Mouse (Mus musculus): Measurements from ENCODE around the gene Gm33543.
A peak's percentile ranks its signal among the peaks of the same experiment; 100 is the strongest.

Gene Gm33543

DNA sequence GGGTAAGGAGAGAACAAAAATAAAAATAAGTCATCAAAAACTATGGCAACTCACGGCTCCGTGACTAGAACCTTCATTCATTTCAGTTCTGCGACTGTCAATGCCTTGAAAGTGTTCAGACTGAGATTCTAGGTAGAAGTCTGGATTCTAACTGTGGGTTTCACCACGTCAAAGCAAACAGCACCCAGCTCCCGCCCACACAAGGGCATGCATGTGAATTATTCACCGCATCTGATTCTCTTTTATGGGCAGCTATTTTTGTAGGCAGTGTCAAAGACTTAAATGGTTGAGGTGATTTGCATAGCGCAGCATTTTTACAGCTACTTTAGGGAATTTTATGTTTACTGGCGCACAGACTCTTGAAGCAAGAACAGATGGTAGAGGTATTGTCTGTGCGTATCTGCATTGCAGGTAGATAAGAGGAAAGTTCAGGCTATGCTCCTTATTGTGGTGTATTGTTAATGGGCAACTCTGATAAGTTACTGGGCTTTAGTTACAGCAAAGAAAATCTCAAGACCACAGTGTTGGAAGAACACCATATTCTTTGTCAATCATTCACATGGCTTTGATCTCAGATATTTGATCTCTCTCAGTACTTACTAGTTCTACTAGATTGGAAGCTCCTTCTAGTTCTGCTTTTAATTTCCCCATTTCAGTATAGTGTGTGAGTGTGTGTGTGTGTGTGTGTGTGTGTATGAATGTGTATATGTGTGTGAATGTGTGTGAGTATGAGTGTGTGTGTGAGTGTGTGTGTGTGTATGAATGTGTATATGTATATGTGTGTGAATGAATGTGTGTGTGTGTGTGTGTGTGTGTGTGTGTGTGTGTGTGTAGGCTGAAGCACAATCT lies at the start of gene Gm33543:
Gm33543 (minus strand) TSS at position 142 of the 849 bp plus-strand sequence.
- DNase-seq (ENCODE audit: low spot score), result no peak

- DNase-seq (ENCODE audit: low spot score), result no peak
These were observed 49.4 kb upstream of the Gm33543 start for GRCm38 (mm10) chr10:95892132-95892531.

DNA sequence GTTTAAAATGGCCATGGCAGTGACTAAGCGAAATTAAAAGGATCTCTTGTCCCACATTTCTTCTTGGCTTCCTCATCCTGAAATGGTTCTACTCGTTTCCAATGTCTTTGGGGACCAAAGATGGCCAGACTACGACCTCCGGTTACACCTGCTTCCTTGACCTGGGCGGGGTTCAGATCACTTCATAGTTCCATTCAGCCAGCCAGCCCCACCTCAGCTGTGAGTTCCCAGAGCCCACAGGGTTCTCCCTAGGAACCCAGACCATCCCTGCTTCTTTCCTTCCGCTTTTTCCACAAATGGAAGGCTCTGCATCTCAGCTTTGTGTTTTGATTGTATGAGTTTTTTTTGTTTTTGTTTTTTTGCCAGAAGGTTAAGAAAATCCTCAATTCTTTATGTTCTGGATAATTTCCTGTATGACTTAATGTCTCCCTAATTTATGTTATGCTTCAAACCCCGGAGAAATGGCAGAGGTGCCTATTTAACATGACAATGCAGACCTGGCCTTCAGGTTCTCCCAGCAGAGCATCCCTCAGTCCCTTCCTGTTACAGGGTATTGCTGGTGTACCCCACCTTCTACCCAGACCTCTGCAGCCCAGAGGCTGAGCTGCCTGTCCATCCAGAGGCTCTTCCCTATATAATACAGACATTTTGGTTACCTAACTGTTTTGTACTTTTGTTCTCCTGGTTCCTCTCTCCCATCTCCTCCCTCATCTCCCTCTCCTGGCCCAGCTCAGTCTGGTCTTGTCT lies 48.7 kb upstream of the Gm33543 start:
- DNase-seq (ENCODE audit: low spot score), result no peak

DNA sequence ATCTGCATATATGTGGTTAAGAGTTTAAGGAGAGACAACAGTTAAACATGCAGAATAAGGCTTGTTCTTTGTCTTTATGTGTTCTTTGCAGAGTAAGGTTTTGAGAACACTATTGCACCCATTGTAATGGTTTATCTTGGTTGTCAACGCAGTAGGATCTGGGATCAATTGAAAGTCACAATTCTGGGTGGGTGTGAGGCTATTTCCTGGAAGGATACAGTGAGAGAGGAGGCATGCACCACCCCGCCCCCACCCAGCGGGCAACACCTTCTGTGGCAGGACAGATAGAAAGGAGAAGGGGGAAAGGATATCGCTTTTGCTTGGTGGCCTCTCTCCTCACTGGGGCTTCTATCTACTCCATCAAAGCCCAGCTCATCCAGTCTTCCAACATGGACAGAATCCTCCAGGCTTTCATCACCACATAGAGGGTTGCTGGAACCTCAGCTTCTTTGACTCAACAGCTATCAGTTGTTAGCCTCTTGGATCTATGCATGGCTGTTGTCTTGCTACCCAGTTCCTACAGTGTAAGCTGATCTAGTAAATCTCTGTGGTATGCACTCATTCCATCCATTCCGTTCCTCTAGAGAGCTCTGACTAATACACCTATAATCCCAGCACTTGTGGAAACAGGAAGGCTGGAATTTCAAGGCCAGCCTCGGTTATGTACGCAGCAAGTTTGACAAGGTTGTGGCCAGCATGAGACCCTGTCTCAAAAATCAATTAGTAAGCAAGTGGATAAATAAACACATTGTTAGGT lies 41.2 kb upstream of the Gm33543 start:
- no peak for DNase-seq (ENCODE audit: low spot score)

DNA sequence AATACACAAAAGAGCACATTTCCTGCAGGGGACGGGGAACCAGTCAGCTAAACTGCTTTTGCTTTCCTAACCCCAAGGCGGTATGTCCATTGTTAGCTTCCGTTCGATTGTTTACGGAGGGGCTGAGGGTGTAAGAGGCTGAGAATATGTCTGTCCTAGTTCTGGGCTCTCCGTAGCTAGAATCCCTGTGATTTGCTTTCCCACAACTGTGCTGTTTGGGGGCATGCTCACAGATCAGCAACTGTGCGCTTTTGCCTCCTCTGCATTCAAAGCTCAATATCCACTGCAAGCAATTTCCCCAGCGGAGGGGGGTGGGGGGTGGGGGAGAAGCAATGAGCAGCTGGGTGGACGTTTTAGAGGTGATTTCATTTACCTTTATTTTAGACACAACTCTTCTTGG lies 39.3 kb upstream of the Gm33543 start:
- DNase-seq (ENCODE audit: low spot score), result no peak

DNA sequence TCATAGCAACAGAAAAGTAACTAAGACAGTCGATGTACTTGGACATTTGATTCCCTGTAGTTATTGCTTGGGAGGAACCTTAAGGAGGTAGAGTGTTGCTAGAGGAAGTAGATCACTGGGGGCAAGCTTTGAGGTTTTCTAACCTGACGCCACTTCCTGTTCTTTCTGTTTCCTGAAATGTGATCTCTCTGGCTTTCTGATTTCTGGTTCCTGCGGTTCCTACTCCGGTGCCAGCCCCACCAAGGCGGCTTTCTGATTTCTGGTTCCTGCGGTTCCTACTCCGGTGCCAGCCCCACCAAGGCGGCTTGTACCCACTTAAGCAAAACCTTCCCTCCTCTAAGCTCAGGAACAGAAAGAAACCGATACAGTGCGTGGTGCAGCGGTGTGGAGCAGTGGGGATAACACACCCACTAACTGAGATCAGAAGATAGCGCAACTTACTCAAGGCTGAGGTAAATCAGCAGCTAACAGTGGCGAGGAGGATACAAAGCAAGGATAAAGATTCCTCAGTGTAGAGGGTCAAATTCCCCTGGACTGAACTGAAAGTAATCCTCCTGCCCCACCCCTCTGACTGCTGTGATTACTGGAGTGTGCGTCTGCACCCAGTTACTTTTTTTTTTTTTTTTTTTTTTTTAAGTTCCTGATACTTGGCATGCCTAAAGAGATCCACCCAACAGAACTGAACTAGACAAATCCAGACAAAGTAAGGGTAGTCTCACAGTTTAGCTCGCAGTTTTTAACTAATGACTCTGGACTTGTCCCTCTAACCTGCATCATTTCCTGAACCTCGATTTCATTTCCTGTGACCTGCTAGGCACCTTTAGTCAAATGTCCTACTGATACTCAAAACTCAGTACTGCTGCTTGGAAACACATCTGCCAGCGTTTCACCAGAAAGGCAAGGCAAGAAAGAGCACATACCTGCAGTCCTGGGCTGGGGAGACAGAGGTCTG lies 37.5 kb upstream of the Gm33543 start:
- no peak for DNase-seq (ENCODE audit: low spot score)

- DNase-seq (ENCODE audit: low spot score), result no peak
These were observed 28.1 kb upstream of the Gm33543 start for GRCm38 (mm10) chr10:95870782-95871181.

DNA sequence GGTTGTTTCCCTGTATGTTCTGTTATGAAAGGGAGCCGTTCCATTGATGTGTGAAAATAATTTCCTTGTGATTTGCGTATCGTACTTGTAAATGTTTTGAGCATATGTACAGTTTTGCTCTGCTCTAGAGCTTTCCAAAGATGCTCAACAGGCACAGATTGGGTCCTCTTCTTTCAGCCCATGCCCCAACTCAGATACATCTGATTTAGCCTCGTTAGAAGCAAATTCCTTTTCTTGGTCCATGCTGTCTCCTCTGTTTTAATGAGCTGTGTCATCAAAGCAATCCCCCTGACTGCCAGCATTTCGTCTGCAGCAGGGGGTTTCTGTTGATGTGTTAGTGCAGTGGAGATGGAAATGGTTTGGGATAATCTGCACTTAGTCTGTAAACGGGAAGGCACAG lies 25.6 kb upstream of the Gm33543 start:
- no peak for DNase-seq (ENCODE audit: low spot score)

GRCm38 (mm10) chr10:95867596-95867995 lies 24.9 kb upstream of the Gm33543 start:
- no peak for DNase-seq (ENCODE audit: low spot score)

DNA sequence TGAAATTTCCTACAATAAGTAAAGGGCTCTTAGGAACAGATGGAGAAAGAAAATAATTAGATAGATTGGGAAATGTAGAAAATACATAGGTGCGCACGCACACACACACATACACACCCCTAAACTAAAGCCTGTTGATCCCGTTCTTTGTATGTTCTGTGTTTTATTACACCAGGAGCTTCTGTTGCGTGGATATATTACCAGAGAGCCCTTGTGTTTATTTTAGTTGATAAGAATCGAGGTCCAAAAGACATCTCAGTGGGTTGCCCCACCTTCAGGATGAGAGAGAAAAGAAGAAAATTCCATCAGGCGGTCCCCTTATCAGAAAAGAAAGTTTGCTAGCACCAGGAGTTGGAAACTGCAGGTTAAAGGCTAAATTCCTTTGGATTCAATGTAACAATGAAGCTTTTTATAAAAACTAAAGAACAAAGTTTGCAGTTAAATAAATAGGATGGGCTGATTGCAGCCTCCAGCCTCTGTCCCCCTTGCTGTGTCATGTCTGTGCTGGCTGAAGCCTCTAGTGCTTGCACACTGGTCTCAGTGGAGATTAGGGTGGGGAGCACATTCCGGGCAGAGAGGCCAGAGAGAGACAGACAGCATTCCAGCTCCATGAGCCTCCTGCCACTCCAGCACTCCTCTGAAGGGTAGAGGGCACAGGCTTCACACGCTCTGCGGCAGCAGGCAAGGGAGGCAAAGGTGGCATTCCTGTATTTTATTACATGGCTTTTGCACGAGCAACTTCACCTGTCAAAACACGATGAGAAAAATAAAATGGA lies 21.8 kb upstream of the Gm33543 start:
- DNase-seq (ENCODE audit: low spot score), result peak; percentile 41

GRCm38 (mm10) chr10:95862664-95863063 lies 19.9 kb upstream of the Gm33543 start:
- DNase-seq (ENCODE audit: low spot score), result no peak

- DNase-seq (ENCODE audit: low spot score), result no peak
These were observed 15.4 kb upstream of the Gm33543 start for GRCm38 (mm10) chr10:95858164-95858563.

DNA sequence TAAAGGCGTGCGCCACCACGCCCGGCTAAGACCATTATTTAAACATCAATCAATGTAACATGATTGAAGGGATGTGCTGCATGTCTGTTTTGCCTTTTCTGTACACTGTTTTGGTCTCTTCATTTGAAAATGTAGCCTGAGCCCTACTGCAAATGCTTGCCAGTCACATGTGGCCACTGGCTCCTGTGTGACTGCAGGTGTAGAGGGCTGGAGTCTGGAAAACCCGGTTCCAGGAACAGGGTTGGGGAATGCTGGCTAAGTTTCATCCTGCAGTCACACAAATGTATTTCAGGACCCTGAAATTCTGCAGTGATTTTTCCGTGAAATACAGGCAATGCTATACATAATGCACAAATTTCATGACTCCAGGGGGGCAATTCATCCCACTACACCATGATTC lies 12.7 kb upstream of the Gm33543 start:
- no peak for DNase-seq (ENCODE audit: low spot score)

DNA sequence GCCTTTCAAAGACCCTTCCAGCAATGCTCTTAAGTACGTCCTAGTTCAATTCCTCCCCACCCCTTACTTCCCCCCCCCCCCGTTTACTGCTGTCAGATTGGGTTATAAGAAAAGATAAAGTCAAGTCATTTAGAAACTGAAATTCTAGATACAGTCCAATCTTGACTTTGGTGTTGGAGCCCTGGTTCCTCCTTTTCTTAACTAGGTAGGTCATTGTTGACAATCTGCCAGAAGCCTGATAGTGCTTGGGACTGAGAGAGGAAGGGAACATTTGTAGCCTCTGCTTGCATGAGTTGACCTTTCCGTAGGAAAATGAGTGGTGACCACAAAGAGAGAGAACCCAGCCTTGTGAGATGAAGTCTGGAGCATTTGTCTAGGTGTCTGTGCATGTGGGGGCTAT lies 7.8 kb upstream of the Gm33543 start:
- DNase-seq (ENCODE audit: low spot score), result no peak

- DNase-seq (ENCODE audit: low spot score), result no peak
These were observed 4.0 kb upstream of the Gm33543 start for GRCm38 (mm10) chr10:95846739-95847138.

GRCm38 (mm10) chr10:95846281-95846680 lies 3.6 kb upstream of the Gm33543 start:
- no peak for DNase-seq (ENCODE audit: low spot score)

- DNase-seq (ENCODE audit: low spot score), result no peak
These were observed 1.1 kb upstream of the Gm33543 start for GRCm38 (mm10) chr10:95843878-95844277.

- no peak for DNase-seq (ENCODE audit: low spot score)
These were observed 1.5 kb downstream of the Gm33543 start for GRCm38 (mm10) chr10:95841241-95841640.

- DNase-seq (ENCODE audit: low spot score), result no peak
These were observed 2.9 kb downstream of the Gm33543 start for GRCm38 (mm10) chr10:95839803-95840202.

DNA sequence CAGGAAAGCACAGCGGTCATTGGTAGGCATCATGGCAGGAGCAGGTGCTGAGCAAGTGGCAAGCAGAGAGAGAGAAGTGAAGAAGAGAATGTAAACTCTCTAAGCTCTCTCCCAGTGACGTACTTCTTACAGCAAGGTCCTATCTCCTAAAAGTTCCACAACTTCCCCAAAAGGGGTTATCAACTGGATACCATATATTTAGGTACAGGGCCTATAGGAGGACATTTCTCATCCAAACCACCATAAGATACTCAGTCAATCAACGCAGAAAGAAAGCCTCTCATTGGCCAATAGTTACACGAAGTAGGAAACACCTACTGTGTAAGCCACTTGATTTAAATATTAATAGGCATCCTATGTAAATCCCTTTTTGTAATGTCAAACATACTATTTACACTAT lies 3.7 kb downstream of the Gm33543 start:
- DNase-seq (ENCODE audit: low spot score), result no peak

Data from testis, postnatal 10 days (tissue).